Mouse (Mus musculus): ENCODE data around the gene Sh2d3c.

Sh2d3c gene

DNA sequence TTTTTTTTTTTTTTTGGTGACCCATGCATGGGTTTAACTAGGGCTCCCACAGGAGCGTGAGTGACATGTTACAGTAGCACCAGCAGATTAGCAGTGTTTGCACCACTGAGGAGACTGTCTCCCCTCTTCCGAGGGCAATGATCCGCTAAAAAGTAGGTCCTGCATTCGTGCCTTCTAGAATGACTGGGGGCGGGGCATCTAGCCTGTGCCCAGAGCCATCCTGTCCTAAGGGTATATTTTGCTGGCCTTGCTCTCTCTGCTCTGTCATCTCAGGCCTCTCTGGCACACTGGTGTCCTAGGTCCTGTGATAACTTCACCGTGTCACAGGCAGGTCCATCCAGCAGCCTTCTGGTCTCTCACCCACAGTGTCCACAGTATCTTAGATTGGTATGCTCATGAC, 21.2 kb upstream of the Sh2d3c start:
- no peak for DNase-seq (ENCODE audit: low read depth, low spot score)

DNA sequence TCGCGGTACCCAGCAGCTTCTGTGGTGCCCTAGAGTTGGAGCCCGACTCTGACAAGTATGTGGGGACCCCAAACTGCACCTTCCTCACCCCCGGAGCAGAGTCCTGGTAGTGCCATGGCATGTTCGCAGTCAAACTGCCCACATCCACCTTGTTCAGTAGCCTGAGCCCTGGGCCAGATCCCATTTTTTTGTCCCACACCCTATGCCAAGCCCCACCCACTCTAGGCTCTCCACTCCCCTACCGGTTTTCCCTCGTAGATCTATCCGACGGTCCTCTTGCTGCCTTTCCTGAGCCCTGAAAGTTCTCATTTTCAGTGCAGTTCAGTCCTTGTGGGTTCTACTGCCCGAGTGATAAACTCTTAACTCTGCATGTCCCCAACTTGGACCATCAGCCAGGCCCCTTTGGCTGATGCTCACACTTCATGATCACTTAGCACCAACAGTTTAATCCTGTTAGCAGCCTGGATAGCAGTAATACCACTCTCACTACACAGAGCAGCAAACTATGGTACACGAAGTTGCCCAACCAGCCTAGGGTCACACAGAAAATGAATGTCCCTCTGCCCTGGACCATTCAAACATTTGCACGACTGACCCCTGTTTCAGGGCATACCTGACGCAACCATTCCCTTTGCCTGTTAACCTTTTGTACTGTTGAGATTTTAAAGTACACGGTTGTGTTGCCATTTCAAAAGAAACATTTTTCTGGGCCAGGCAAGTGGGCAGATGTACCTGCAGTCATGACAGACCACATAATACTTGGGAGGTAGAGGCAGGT, 19.7 kb upstream of the Sh2d3c start:
- no peak for DNase-seq (ENCODE audit: low read depth, low spot score)

DNA sequence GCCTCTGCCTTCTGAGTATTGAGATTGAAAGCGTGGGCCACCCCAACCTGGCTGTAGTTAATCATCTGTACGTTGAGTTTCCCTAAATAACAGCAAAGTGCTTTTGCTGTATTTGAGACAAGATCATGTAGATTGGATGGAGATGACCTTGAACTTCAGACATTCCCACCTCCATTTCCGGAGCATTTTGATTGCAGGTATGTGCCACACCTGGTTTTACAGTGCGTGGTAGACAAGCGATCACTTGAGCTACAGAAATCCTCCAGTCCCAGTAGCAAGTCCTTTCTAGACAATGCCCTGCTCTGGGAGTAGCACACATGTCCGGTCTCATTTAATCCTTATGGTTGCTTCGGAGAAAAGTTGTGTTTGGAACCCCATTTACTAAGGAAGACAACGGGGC, 17.8 kb upstream of the Sh2d3c start:
- no peak for DNase-seq (ENCODE audit: low read depth, low spot score)

DNA sequence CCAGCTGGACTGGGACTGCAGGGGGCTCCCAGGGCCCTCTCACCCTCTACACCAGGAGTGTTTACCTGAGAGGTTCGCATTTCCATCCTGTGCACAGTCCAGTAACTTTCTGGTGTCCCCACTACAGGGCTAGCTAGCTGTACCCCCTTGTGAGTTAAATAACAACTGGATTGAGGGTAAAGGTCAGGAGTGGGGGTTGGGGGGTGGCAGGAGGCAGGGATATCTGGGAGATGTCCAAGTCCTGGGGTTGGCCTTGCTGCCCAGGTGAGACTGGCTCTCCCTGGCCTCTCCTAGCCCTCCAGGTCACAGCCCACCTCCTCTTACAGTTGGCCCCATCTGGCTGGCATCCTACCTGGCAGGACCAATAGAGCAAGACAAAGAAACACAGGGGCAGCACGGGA, 16.8 kb upstream of the Sh2d3c start, which contains the start of gene Fpgs:
Gene Fpgs (minus strand): TSS at position 125 of the 401 bp plus-strand sequence.
- no peak for DNase-seq (ENCODE audit: low read depth, low spot score)

DNA sequence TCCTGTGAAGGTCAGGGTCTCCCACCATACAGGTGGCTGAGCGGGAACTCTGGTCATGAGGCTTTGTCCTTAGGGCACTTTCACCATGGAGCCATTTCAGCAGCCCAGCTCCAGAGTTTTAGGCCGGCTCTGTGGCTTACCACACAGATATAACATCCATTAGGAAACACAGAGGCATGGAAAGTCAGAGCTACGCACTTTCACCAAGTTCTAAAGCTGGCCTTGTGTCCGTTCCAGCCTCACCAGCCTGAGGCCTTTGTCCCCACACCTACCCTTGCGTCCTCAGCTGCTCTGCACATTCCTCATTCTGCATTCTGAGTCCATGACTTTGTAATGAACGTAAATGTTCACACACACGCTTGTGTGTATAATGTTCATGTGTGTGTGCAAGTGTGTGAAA, 15.8 kb upstream of the Sh2d3c start:
- DNase-seq (ENCODE audit: low read depth, low spot score), result no peak

DNA sequence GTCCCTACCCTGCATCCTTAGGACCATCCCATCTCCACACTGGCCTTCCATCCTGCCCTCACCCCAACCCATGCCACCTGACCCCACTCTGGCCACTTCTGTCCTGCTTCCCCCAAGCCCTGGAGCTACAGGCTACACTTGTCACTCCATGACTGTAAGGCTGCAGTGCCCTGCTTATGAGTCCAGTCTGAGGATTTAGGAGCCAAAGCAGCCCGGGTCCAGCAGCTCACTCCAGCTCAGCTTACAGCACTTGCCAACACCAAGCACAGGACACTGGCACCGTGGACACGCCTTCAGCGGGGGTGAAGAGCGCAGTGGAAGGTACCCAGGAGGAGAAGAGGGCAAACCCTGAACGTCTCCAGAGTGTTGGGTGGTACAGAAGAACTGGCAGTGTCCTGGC, 13.9 kb upstream of the Sh2d3c start:
- no peak for DNase-seq (ENCODE audit: low read depth, low spot score)

DNA sequence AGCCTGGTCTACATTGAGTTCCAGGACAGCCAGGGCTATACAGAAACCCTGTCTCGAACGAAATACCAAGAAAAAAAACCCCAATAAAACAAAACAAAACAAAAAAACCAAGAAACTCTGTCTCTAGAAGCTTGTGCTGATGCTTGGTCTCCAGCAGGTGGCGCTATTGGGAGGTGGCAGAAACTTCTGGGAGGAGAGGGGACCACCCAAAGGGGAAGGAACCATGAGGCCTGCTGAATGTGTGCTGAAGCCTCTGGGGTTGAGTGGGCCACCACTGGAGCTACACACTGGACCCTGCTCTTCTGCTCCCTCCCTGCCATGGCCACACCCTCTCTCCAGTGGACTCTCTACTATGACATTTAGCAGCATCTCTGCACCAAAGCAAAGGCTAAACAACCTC, 12.2 kb upstream of the Sh2d3c start:
- peak; percentile 84 for DNase-seq (ENCODE audit: low read depth, low spot score)

DNA sequence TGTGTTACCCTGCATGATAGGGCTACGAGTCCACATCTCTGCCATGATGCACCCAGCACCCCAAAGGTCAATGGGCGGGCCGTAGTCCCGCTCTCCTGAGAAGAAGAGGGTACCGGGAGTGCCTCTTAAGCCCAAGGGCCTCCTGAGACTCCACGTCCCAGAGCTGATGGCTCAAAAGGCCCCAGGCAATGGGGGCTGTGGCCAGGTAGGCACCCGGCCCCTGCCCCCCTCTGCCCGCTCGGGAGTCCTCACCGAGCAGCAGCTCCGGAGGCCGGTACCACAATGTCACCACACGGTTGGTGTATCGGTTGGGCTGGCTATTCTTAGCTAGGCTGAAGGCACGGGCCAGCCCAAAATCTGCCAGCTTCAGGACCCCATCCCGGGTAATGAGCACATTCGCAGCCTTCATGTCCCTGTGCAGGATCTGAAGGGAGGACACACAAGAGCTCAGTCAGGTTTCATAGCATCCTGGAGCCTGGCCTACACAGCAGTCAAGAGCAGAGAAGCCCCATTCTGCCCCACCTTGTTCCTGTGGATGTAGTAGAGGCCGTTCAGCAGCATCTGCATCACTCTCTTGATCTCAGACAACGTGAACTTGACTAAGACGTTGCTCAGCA, 11.2 kb upstream of the Sh2d3c start:
- no peak for DNase-seq (ENCODE audit: low read depth, low spot score)

DNA sequence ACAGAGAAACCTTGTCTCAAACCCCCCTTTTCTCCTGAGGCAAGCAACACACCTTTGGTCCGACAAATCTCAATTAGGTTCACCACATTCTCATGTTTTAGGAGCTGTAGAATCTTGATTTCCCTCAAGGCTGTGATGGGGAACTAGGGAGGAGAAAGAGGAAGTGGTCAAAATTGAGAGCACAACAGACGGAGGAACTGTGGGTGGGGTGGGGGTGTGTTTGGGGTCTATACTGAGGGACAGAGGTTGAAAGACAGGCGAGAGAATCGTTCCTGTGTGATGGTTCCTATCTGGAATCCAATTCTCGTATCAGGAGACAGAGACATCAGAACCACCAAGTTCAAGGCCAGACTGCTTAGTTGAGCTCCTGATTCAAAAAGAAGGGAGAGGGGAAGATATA, 10.4 kb upstream of the Sh2d3c start:
- DNase-seq (ENCODE audit: low read depth, low spot score), result no peak

DNA sequence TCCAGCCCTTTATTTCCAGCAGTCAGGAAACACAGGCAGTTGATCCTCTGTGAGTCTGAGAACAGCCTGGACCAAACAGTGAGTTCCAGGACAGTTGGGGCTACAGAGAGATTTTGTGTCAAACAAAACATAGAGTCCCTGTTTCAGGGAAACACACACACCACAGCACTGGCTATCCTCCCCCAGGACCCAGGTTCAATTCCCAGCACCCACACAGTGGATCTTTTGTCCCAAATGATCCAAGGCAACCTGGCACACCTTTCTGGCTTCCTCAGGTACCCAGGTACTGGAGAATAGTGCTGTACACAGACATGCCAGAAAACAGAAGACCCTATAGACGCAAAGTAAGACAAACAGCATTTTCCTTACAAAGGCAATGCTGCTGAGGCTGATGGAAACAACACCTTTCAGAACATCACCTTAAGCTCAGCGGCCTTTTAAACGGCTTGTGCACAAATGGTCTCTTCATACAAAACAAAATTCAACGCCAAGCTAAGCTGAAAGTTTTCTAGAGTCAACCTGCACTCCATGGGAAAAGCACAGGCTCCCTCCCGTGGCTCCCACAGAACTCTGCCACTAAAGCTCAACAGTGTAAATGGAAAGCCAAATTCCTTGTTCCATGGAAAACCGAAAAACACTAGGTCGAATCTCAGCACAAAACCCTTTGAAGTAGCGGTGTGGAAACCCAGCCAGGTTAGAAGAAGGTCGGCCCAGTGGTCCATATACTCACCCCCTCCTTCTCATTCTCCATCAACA, 9.4 kb upstream of the Sh2d3c start:
- DNase-seq (ENCODE audit: low read depth, low spot score), result no peak

DNA sequence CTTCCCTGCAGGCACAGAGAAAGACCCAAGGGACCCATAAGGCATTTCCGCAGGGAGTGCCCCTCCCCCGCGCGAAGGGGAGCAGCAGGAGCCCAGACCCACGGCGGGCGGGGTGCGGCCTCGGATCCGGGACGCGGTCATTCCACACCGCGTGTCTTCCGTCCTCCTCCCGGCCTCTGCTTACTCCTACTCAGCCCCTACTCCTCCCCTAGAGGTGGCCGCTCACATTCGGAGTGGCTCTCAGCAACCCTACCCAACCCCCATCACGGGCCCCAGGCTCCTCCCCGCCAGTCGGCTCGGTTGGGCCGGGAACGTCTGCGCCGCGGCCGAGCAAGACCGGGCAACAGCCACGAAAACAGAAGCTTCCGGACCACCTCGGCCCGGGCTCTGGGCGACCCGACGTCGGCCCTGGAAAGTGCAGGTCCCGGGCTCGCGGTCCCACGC, 8.7 kb upstream of the Sh2d3c start:
- peak; percentile 74 for DNase-seq (ENCODE audit: low read depth, low spot score)

DNA sequence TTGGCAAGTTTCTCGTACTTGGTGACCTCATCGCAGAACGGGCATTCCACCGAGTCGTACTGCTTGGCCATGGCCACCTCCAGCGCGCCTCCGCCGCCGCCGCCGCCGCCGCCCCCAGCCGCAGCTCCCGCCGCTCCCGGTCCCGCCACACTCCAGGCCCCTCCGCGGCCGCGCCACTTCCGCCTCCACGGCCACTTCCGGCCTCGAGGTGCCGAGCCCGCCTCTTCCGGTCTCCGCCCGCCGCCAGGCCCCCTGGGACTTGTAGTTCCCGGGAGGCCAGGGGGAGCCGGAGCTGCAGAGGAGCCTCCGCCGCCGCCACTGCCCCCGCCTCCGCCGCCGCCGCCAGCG, 8.3 kb upstream of the Sh2d3c start:
- DNase-seq (ENCODE audit: low read depth, low spot score), result peak; percentile 96

DNA sequence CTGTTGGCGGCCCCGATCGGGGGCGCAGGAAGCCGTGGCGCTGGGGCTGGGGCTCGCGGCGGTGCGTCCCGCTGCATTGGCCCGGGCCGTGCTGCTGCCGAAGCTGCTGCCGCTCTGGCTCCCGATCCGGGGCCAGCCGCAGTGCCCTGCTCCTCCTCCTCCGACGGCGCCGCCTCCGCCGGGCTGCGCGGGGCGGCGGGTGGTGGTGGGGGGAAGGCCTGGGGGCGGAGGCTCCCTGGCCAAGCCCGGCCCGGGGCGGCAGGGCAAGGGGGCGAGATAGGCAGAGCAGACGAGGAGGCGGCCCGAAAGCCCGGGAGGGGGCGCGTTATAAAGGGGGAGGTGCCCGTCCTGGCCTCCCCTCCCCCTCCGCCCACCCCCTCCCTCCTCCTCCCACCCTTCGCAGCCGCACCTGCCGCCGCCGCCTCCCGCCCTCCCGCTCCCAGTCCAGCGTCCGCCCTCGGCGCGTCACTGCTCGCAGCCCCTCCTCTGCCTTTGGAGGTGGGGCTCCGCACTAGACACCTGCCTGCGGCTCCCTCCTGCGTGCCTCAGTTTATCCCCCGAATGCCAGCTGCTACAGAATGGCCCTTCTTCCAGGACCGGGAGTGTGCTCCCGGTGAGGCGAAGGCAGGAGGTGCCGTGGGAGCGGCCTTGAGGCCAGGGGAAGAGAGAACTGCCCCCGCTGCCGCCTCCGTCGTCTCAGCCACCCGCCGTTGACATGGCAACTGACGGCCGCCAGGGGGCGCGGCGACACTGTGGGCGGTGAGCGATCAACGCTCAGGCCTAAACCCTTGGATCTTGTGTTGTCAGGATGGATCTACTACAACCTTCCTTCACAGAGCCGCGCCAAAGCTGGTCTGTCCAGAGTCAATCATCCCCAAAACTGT, 7.7 kb upstream of the Sh2d3c start, which contains the start of gene Cdk9:
Gene Cdk9 (minus strand): TSS at position 143 of the 884 bp plus-strand sequence.
- peak; percentile 97 for DNase-seq (ENCODE audit: low read depth, low spot score)

DNA sequence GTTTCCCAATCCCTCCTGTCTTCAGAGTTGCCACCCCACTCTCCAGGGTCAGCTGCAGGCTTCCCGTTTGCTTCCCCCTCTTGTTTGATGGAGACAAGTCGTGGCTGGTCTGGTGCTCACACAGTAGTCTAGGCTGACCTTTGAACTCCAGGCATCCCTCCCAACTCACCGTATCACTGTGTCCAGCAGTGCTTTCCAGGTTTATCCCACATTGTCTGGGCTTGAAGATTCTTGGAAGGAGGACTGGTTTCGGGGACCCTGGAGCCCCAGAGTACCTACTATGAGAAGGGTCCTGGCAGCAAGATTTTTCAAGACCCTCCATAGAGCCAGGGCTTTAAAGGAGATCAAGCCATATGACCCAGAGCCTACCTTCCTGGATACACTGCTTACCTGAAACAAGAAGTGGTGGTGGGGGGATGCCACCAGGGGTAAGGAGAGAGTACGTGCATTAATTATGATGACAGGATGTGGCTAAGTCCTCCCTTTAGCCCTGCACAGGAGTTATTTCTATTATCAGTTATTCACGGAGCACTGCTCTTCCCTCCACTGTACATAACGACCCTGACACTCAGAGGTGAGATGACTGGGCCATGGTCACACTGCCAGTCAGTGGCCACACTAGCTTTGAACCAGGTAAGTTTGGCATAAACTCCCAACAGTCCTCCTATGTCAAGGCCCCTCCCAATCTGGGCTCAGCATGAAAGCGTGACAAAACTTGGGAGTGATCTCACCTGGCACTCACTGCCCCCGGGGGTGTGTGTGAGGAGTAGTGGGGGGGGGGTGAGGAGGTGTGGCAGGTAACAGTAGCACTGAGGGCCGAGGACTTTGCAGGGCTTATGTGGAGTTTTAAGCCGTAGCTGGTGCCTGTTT, 6.5 kb upstream of the Sh2d3c start:
- peak; percentile 58 for DNase-seq (ENCODE audit: low read depth, low spot score)

DNA sequence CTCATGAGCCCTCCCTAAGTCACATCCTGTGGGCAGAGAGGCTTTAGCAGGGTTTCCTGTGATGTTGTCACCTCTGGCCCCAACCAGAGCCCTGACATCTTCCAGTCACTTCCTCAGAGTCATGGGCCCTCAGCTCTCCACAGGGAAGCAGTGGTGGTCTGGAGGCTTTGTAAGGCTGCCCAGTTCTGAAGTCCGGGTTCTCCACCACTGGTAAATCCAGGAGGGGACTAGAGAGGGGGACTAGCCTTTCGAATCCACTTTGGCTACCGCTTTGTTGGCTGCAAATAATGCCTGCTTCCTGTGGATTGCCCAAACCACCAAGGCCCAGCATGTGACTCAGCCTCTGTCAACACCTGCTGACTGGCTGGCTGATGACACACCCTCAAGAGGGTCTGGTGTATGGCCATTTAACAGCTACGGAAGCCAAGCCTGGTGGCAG, 5.8 kb upstream of the Sh2d3c start:
- peak; percentile 73 for DNase-seq (ENCODE audit: low read depth, low spot score)

DNA sequence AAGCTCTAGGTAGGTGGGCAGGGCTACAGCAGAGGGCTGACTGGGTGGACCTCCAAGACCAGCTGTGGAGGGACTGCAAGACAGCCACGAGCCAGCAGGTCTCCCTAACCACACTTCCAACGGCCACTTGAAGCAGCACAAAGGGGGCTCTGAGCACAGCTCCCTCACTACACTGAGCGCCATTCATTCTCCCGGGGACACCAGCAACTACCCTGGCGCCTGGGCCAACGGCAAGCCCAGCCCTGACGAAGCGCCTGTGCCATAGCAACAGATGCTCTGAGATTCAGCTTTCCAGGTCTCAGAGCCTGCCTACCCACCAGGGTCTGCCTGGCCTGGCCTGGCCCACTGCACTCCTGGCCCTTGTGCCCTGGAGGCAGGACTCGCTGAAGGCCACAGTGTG, 2.1 kb upstream of the Sh2d3c start:
- DNase-seq (ENCODE audit: low read depth, low spot score), result no peak

DNA sequence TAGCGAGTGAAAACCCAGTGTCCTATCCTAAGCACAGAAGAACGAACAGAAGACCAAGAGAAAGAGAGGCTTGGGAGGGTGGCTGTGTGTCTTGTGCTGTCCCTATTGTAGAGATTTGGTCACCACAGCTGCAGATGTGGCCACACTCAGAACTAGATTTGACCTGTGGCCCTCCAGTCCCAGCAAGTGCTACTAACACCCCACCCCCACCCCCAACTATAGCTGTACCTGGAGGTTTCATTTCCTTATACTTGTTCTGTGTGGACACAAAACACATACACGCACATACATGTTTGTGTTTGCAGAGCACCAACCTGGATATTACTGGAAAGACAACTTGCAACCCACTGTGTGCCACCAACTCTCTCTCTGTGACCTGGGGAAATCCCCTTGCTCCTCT, 802 bp upstream of the Sh2d3c start:
- no peak for DNase-seq (ENCODE audit: low read depth, low spot score)

DNA sequence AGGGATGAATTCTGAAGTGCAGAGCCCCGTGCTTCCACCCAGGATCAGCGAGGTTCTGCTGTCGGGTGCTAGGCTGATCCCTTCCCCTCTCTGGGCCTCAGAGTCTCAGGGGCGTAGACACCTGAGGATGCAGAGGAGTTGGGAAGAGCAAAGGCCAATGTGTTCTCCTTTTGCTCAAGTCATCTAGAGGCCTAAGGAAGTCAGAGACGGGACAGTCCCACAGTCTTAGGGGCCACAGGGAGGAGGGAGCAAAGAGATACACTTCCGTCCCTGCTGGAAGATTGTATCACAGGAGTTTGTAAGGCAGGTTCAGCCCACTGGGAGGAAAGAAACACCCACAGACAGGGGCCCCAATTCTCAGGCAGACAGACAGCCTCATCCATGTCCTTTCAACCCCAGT, 1.2 kb downstream of the Sh2d3c start:
- peak; percentile 67 for DNase-seq (ENCODE audit: low read depth, low spot score)

DNA sequence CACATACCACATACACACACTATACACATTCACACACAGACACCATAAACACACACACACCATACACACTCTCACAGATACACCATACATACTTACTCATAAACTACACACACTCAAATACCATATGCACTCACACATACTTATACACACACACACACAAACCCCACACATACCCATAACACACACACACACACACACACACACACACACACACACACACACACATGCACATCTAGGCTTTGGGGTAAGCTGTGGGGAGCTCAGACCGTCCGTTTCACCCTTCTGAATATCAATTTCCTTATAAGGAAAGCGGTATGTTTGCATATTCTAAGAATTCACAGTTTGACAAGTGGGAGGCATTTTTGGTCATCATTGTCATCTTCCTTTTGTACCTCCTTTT, 1.7 kb downstream of the Sh2d3c start:
- peak; percentile 49 for DNase-seq (ENCODE audit: low read depth, low spot score)

DNA sequence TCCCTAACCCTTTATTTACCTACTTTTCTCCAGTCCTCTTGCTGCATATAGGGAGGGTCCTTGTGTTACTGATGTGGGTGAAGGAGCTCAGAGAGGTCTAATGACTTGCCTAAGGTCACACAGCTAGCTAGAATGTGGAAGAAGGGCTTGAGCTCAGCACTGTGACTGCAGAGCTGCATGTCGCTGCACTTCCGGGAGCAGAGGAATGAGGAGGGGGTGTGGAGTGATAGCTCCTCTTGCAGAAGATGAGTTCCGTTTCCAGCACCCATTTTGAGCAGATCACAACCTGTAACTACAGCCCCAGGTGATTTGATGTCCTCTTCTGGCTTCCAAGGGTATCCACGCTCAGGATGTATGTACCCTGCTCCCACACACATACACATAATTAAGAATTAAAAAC, 3.3 kb downstream of the Sh2d3c start:
- peak; percentile 44 for DNase-seq (ENCODE audit: low read depth, low spot score)
